Mouse (Mus musculus): Measurements from ENCODE around the gene Gm20388. TPM values are rescaled to one million over a fixed set of nuclear protein-coding genes. Genes with fewer than 3 reads are reported as not detected.

The Gm20388 gene
- polyA plus RNA-seq, 1 experiment from 2014 or later = not detected

DNA sequence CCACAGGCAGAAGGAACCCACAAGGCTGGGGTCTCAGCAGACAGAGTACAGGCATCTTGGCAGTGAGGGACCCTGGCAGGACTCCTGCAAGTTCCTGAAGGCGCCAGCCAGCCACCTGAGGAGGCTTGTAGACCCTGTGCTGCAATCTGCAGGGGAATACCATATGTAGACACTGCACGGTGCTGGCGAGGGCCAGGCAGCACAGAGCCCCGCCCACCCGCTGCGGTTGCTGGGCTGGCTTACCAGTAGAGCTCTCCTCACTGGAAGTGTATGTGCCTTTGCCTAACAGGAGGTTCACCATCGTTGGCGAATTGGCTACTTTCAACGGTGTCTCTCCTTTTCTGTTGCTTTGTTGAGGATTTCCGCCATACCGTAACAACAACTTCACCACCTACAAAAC lies 2985.7 kb downstream of the Gm20388 start:
- Histone ChIP-seq H3K4me3 (ENCODE audit: low read depth, low read length) (no peak overlapping the region), H3K4me1 (ENCODE audit: control insufficient read depth, insufficient read depth, low read length) (no peaks in the 10 kb centered on the region), H3K9ac (ENCODE audit: low read length) (no peak overlapping the region), H3K27me3 (ENCODE audit: control insufficient read depth, insufficient read depth, low read length) (no peaks in the 10 kb centered on the region), H3K36me3 (ENCODE audit: control insufficient read depth, insufficient read depth, low read length) (peaks cover 35% of the 10 kb centered on the region), H3K4me2 (ENCODE audit: low read depth, severe bottlenecking) (no peak overlapping the region), H3K27ac (replicated peaks; ENCODE audit: low read depth, low read length) (no peak overlapping the region), H3K9me3 (ENCODE audit: control insufficient read depth, low read length) (no peaks in the 10 kb centered on the region)
- no peak for DNase-seq (ENCODE audit: low spot score)
- ATAC-seq (ENCODE audit: insufficient number of reproducible peaks, low FRiP score, low TSS enrichment, low read depth) = no peak
- WGBS = 94% methylated on average over 11 of the region's 11 CpGs

DNA sequence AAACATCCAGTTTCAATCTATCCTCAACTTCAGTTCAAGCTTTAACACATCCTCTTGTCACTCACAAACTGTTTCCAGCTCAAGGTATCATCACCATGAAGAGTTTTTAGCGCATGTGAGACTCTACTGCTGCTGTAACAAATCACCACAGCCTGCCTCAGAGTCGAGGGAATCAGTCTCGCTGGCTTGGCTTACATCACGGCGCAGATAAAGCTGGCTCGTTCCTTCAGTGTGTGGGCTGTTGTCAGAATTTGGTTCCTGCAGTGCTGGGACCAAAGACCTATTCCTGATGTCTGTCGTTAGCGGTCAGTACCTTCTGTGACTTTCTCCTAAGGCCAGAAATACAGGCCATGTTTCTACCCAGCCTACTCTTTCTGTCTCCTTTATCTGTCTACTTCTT lies 2986.6 kb downstream of the Gm20388 start:
- DNase-seq (ENCODE audit: low spot score) (no peak), ATAC-seq (ENCODE audit: insufficient number of reproducible peaks, low FRiP score, low TSS enrichment, low read depth) (no peak)
- H3K9ac ChIP-seq (ENCODE audit: low read length) = no peak overlapping the region
- H3K4me3 ChIP-seq (ENCODE audit: low read depth, low read length) = no peak overlapping the region
- no peak overlapping the region for H3K27ac ChIP-seq (replicated peaks; ENCODE audit: low read depth, low read length)
- H3K9me3 ChIP-seq (ENCODE audit: control insufficient read depth, low read length) = no peaks in the 10 kb centered on the region
- no peaks in the 10 kb centered on the region for H3K27me3 ChIP-seq (ENCODE audit: control insufficient read depth, insufficient read depth, low read length)
- no peaks in the 10 kb centered on the region for H3K4me1 ChIP-seq (ENCODE audit: control insufficient read depth, insufficient read depth, low read length)
- peaks cover 29% of the 10 kb centered on the region for H3K36me3 ChIP-seq (ENCODE audit: control insufficient read depth, insufficient read depth, low read length)
- 94% methylated on average over 8 of the region's 8 CpGs for WGBS
- H3K4me2 ChIP-seq (ENCODE audit: low read depth, severe bottlenecking) = no peak overlapping the region

DNA sequence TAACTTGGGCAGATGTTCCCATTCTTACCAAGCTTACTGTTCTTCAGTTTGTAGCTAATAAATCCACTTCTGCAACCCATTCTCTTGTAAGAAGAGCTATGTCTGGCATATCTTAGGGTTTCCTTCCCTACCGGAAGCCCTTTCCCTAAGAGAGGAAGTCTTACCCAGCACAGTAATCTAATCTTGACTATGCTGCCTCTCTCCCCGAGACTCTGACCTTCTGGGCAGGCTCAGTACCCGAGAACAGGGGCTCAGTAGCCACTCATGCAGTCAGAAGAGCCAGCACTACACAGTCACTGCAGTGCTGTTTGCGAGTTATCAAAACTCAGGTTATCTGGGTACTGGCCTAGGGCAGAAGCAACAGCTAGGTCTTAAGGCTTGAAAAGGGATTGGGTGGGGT lies 2987.4 kb downstream of the Gm20388 start:
- Histone ChIP-seq H3K4me1 (ENCODE audit: control insufficient read depth, insufficient read depth, low read length) (no peaks in the 10 kb centered on the region), H3K4me3 (ENCODE audit: low read depth, low read length) (no peak overlapping the region), H3K4me2 (ENCODE audit: low read depth, severe bottlenecking) (no peak overlapping the region), H3K36me3 (ENCODE audit: control insufficient read depth, insufficient read depth, low read length) (peaks cover 24% of the 10 kb centered on the region), H3K9ac (ENCODE audit: low read length) (no peak overlapping the region), H3K27ac (replicated peaks; ENCODE audit: low read depth, low read length) (no peak overlapping the region), H3K27me3 (ENCODE audit: control insufficient read depth, insufficient read depth, low read length) (no peaks in the 10 kb centered on the region), H3K9me3 (ENCODE audit: control insufficient read depth, low read length) (no peaks in the 10 kb centered on the region)
- ATAC-seq (ENCODE audit: insufficient number of reproducible peaks, low FRiP score, low TSS enrichment, low read depth) (no peak), DNase-seq (ENCODE audit: low spot score) (no peak)
- 93% methylated on average over 4 of the region's 4 CpGs for WGBS

DNA sequence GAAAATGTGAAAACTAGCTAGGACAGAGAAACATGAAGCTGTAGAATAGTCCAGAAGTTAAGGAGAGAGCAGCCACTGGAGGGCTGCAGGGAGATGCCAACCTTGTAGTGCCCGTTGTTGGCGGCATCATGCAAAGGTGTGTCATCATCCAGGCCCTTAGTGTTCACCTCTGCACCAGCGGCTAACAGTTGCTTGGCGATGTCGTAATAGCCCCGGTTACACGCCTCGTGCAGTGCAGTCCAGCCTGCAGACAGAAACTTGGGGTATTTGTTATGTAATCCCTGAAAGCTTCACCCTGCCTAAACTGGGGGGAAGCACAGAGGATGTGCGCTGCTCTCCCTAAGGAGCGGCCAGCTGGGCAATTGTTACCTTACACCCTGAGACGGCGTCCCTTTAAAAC lies 2987.8 kb downstream of the Gm20388 start:
- Histone ChIP-seq H3K4me2 (ENCODE audit: low read depth, severe bottlenecking) (no peak overlapping the region), H3K9ac (ENCODE audit: low read length) (no peak overlapping the region), H3K4me3 (ENCODE audit: low read depth, low read length) (no peak overlapping the region), H3K27me3 (ENCODE audit: control insufficient read depth, insufficient read depth, low read length) (no peaks in the 10 kb centered on the region), H3K27ac (replicated peaks; ENCODE audit: low read depth, low read length) (no peak overlapping the region), H3K9me3 (ENCODE audit: control insufficient read depth, low read length) (no peaks in the 10 kb centered on the region), H3K36me3 (ENCODE audit: control insufficient read depth, insufficient read depth, low read length) (peaks cover 21% of the 10 kb centered on the region), H3K4me1 (ENCODE audit: control insufficient read depth, insufficient read depth, low read length) (no peaks in the 10 kb centered on the region)
- no peak for ATAC-seq (ENCODE audit: insufficient number of reproducible peaks, low FRiP score, low TSS enrichment, low read depth)
- 95% methylated on average over 12 of the region's 12 CpGs for WGBS
- no peak for DNase-seq (ENCODE audit: low spot score)

DNA sequence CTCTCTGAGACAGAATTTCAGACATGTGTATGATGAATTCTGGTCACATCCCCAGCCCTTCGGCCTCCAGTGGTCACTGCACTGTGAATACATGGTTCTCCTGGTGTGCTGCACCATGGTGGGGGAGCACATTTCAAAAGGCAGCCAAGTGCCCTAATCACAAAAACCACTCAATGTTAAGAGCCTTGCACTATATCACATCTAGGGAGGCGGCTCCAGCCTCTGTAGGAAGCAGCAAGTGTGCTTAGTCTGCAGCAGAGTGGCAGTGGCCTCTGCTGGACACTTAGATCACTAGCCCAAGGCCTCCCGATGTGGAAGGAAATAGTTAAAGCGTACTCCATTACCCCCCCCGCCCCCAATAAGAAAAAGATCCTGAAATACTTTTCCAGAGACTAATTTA lies 2988.4 kb downstream of the Gm20388 start:
- ATAC-seq (ENCODE audit: insufficient number of reproducible peaks, low FRiP score, low TSS enrichment, low read depth) (no peak), DNase-seq (ENCODE audit: low spot score) (no peak)
- H3K27ac ChIP-seq (replicated peaks; ENCODE audit: low read depth, low read length) = no peak overlapping the region
- H3K9me3 ChIP-seq (ENCODE audit: control insufficient read depth, low read length) = no peaks in the 10 kb centered on the region
- no peak overlapping the region for H3K9ac ChIP-seq (ENCODE audit: low read length)
- H3K4me1 ChIP-seq (ENCODE audit: control insufficient read depth, insufficient read depth, low read length) = no peaks in the 10 kb centered on the region
- no peaks in the 10 kb centered on the region for H3K27me3 ChIP-seq (ENCODE audit: control insufficient read depth, insufficient read depth, low read length)
- H3K4me3 ChIP-seq (ENCODE audit: low read depth, low read length) = no peak overlapping the region
- H3K4me2 ChIP-seq (ENCODE audit: low read depth, severe bottlenecking) = no peak overlapping the region
- H3K36me3 ChIP-seq (ENCODE audit: control insufficient read depth, insufficient read depth, low read length) = peaks cover 21% of the 10 kb centered on the region
- 86% methylated on average over 5 of the region's 5 CpGs for WGBS

DNA sequence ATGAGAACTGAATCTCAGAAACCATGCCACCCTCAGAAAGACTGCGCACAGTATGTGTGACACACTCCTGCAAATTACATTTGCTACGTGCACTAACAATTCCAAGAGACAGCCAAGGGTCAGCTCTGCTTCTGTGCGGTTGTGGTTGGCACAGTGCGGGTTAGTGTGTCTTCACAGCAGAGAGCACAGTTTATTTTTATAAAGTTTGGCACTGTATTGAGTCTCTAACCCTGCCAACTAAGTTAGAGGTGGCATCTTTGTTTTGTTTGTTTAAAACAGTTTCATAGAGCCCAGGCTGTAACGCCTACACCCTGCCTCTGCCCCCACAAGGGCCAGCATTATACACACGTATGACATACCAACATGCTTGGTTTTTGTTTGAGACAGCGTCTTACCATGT lies 2990.8 kb downstream of the Gm20388 start:
- Histone ChIP-seq H3K4me1 (ENCODE audit: control insufficient read depth, insufficient read depth, low read length) (no peaks in the 10 kb centered on the region), H3K36me3 (ENCODE audit: control insufficient read depth, insufficient read depth, low read length) (peaks cover 9% of the 10 kb centered on the region), H3K9ac (ENCODE audit: low read length) (no peak overlapping the region), H3K4me2 (ENCODE audit: low read depth, severe bottlenecking) (no peak overlapping the region), H3K9me3 (ENCODE audit: control insufficient read depth, low read length) (no peaks in the 10 kb centered on the region), H3K4me3 (ENCODE audit: low read depth, low read length) (no peak overlapping the region), H3K27ac (replicated peaks; ENCODE audit: low read depth, low read length) (no peak overlapping the region), H3K27me3 (ENCODE audit: control insufficient read depth, insufficient read depth, low read length) (no peaks in the 10 kb centered on the region)
- 97% methylated on average over 7 of the region's 7 CpGs for WGBS
- DNase-seq (ENCODE audit: low spot score) (no peak), ATAC-seq (ENCODE audit: insufficient number of reproducible peaks, low FRiP score, low TSS enrichment, low read depth) (no peak)

DNA sequence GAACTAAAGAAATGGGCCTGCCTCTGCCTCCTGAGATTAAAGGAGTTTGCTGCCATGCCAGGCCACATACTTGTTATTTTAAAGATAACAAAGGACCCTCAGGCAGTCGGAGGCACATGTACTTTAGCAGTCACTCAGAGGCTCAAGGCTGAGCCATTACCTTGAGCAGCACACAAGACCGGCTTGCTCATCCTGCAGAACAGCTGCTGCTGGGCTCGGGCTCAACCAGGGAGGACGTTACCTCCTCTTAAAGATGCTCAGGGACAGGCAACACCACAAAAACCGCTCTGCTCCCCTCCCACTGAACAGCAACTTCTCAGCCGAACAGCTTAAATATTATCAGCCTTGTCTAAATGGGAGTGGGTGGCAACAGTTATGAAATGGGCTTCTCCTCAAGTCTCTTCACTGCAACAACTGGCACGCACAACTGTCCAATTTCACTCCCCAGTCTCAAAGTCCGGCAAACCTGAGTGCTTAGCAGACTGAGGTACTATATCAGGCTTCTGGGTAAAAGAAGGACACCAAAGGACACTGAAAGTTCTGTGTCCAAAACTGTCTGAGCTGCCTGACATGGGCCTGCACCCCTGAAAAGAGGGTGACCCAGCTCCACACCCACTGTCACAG lies 2991.4 kb downstream of the Gm20388 start:
- Histone ChIP-seq H3K9ac (ENCODE audit: low read length) (no peak overlapping the region), H3K27me3 (ENCODE audit: control insufficient read depth, insufficient read depth, low read length) (no peaks in the 10 kb centered on the region), H3K4me2 (ENCODE audit: low read depth, severe bottlenecking) (no peak overlapping the region), H3K27ac (replicated peaks; ENCODE audit: low read depth, low read length) (no peak overlapping the region), H3K4me1 (ENCODE audit: control insufficient read depth, insufficient read depth, low read length) (no peaks in the 10 kb centered on the region), H3K36me3 (ENCODE audit: control insufficient read depth, insufficient read depth, low read length) (peaks cover 5% of the 10 kb centered on the region; the same call in 1 of the 2 replicates), H3K4me3 (ENCODE audit: low read depth, low read length) (no peak overlapping the region), H3K9me3 (ENCODE audit: control insufficient read depth, low read length) (no peaks in the 10 kb centered on the region)
- ATAC-seq (ENCODE audit: insufficient number of reproducible peaks, low FRiP score, low TSS enrichment, low read depth) (no peak), DNase-seq (ENCODE audit: low spot score) (no peak)
- 89% methylated on average over 8 of the region's 8 CpGs for WGBS

DNA sequence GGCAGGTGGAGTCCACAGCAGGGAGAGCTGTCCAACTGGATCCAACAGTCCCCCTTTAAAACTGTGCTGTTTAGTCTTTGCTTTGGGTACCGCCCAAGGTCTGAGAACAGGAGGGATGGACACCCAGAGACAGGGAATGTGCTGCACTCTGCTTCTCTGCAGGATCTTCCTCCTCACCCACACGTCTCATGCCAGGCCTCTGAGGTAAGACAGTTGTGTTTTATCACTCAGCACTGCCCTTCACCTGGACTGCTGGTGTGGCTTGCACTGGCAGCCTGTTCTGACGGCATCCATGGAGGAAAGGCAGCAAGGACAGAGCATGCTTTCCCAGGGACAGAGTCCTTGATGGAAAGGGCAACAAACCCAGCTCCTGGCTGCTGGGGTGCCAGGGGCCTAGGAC lies 2991.9 kb downstream of the Gm20388 start:
- Histone ChIP-seq H3K9me3 (ENCODE audit: control insufficient read depth, low read length) (no peaks in the 10 kb centered on the region), H3K4me3 (ENCODE audit: low read depth, low read length) (no peak overlapping the region), H3K9ac (ENCODE audit: low read length) (no peak overlapping the region), H3K27me3 (ENCODE audit: control insufficient read depth, insufficient read depth, low read length) (no peaks in the 10 kb centered on the region), H3K4me2 (ENCODE audit: low read depth, severe bottlenecking) (no peak overlapping the region), H3K4me1 (ENCODE audit: control insufficient read depth, insufficient read depth, low read length) (no peaks in the 10 kb centered on the region), H3K27ac (replicated peaks; ENCODE audit: low read depth, low read length) (no peak overlapping the region), H3K36me3 (ENCODE audit: control insufficient read depth, insufficient read depth, low read length) (peaks cover 2% of the 10 kb centered on the region; the same call in 1 of the 2 replicates)
- no peak for ATAC-seq (ENCODE audit: insufficient number of reproducible peaks, low FRiP score, low TSS enrichment, low read depth)
- 84% methylated on average over 3 of the region's 3 CpGs for WGBS
- no peak for DNase-seq (ENCODE audit: low spot score)

DNA sequence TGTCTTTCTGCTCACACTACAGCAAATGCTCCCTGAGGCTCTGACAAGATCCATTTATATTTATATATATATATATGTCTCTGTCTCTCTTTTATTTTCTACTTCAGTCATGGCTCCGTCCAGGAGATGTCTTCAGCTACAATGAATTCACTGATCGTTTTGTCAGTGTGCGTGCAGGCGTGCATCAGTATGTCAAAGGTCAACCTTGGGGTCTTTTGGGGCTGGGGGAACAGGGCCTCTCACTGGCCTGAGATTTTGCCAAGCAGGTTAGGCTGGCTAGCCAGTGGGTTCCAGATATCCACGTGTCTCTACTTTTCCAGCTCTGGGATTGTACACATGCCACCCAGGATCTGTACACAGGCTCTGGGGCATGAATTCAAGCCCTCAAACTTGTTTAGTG lies 2992.4 kb downstream of the Gm20388 start:
- Histone ChIP-seq H3K4me2 (ENCODE audit: low read depth, severe bottlenecking) (no peak overlapping the region), H3K4me1 (ENCODE audit: control insufficient read depth, insufficient read depth, low read length) (no peaks in the 10 kb centered on the region), H3K36me3 (ENCODE audit: control insufficient read depth, insufficient read depth, low read length) (peaks cover 3% of the 10 kb centered on the region; the same call in 1 of the 2 replicates), H3K27me3 (ENCODE audit: control insufficient read depth, insufficient read depth, low read length) (no peaks in the 10 kb centered on the region), H3K9me3 (ENCODE audit: control insufficient read depth, low read length) (no peaks in the 10 kb centered on the region), H3K4me3 (ENCODE audit: low read depth, low read length) (no peak overlapping the region), H3K9ac (ENCODE audit: low read length) (no peak overlapping the region), H3K27ac (replicated peaks; ENCODE audit: low read depth, low read length) (no peak overlapping the region)
- no peak for DNase-seq (ENCODE audit: low spot score)
- ATAC-seq (ENCODE audit: insufficient number of reproducible peaks, low FRiP score, low TSS enrichment, low read depth) = no peak
- WGBS = 86% methylated on average over 5 of the region's 5 CpGs
